Mouse (Mus musculus): Measurements from ENCODE around the gene Ssbp4.
"Not testable (repeated sequence)": the region's sequence is repeated elsewhere in the genome, so short reads cannot be mapped to it uniquely, and the experiment has no call there.

GRCm38 (mm10) chr8:70587955-70588354, 20.7 kb downstream of the Ssbp4 start:
- TF ChIP-seq CTCF, EP300 (IDR thresholded peaks at IDR 0.05; ENCODE audit: low read depth): not testable (repeated sequence)
